Mouse (Mus musculus) midbrain, postnatal 0 days (tissue): ENCODE data around the gene Dazap2. TPM values are rescaled to one million over a fixed set of nuclear protein-coding genes. Genes with fewer than 3 reads are reported as not detected.

Source experiments
- ATAC-seq: fragments of 200-750 bp; cut with Nextera tagmentation; 2 replicates; pipeline ENCODE4 v1.8.0; 2017; ENCODE audit warnings: moderate number of reproducible peaks, mild to moderate bottlenecking, moderate TSS enrichment, moderate library complexity; ENCODE audit not compliant: low FRiP score
- DNase-seq: peaks from one replicate; pipeline ENCODE4 v3.0.0-alpha.2; 2015; ENCODE audit warnings: low spot score
- H3K27ac ChIP-seq: fragments of 300-500 bp; sonication (generic); 2 replicates; pipeline ENCODE4 v1.5.1; 2014; ENCODE audit warnings: low read depth, mild to moderate bottlenecking, low read length, mixed read lengths
- H3K27me3 ChIP-seq: fragments of 300-500 bp; sonication (generic); 2 replicates; pipeline ENCODE4 v1.6.1; 2014; ENCODE audit warnings: low read length, control low read depth, mixed read lengths; ENCODE audit not compliant: insufficient read depth
- H3K36me3 ChIP-seq: fragments of 300-500 bp; sonication (generic); 2 replicates; pipeline ENCODE4 v1.6.1; 2014; ENCODE audit warnings: low read length, control low read depth, mixed read lengths; ENCODE audit not compliant: insufficient read depth
- H3K4me1 ChIP-seq: fragments of 300-500 bp; sonication (generic); 2 replicates; pipeline ENCODE4 v1.6.1; 2014; ENCODE audit warnings: mild to moderate bottlenecking, control low read depth, antibody characterized with exemption, low read length, mixed read lengths; ENCODE audit not compliant: insufficient read depth
- H3K4me2 ChIP-seq: fragments of 300-500 bp; sonication (generic); 2 replicates; pipeline ENCODE4 v1.6.1; 2014; ENCODE audit warnings: low read depth, mild to moderate bottlenecking, low read length, mixed read lengths; ENCODE audit not compliant: poor library complexity, severe bottlenecking
- H3K4me3 ChIP-seq: fragments of 300-500 bp; sonication (generic); 2 replicates; pipeline ENCODE4 v1.5.1; 2014; ENCODE audit warnings: low read depth, mild to moderate bottlenecking, low read length, moderate library complexity
- H3K9ac ChIP-seq: fragments of 300-500 bp; sonication (generic); replicated peaks from 2 replicates; pipeline ENCODE4 v1.6.1; 2014; ENCODE audit warnings: mild to moderate bottlenecking, low read length, moderate library complexity, mixed read lengths; ENCODE audit not compliant: poor library complexity, severe bottlenecking
- H3K9me3 ChIP-seq: fragments of 300-500 bp; sonication (generic); 2 replicates; pipeline ENCODE4 v1.6.1; 2016; ENCODE audit warnings: low read length, control low read depth
- CTCF ChIP-seq: IDR thresholded peaks from 2 replicates; pipeline ENCODE4 v1.5.1; 2016; ENCODE audit warnings: antibody characterized with exemption, mild to moderate bottlenecking
- WGBS: fragments of 180-500 bp; shearing (Covaris S2); extraction: QIAGEN DNeasy Blood & Tissue Kit; methylation state at CpG from one replicate; pipeline ENCODE4 v1.1.7; 2014; 5-methylcytosine and 5-hydroxymethylcytosine counted together
- polyA plus RNA-seq: library from polyadenylated mRNA; unstranded; fragments of >200 nt; fragmentation: Nextera tagmentation; extraction: Ambion mirVana; gene quantifications from 2 replicates; pipeline ENCODE4 v1.2.1, GENCODE M21; 2015
- total RNA-seq: library from RNA; depleted of rRNA; stranded (reverse); fragments of >200 nt; gene quantifications from 2 replicates; pipeline ENCODE4 v1.2.3, GENCODE M21; 2014

Gene Dazap2
- total and polyA plus RNA-seq, 2 experiments from 2014 or later: 133 to 148 TPM

DNA sequence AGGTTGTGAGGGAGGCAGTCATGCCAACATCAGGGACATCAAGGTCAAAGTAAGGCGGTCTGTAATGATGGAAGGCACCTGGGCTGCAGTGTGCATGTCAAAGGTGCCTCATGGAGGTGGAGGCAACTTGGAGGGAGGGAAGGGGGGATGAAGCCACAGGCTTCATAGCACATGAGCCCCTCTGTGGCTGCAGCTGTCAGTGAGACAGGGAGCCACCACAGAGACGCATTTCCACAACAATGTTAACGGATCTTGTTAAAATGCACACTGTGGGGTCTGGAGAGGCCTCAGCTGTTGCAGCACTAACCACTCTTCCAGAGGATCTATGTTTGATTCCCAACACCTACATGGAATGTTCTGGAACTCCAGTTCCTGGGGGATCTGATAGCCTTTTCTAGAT is 15.0 kb downstream of the Dazap2 start:
- peaks cover 18% of the 10 kb centered on the region for H3K27me3 ChIP-seq
- no peak overlapping the region for H3K4me3 ChIP-seq
- WGBS: 53% methylated on average over 3 of the region's 3 CpGs
- ATAC-seq (no peak), DNase-seq (no peak)
- no peaks in the 10 kb centered on the region; the same call in 1 of the 2 replicates for H3K4me1 ChIP-seq
- H3K36me3 ChIP-seq: no peaks in the 10 kb centered on the region
- no peaks in the 10 kb centered on the region for H3K9me3 ChIP-seq
- H3K27ac ChIP-seq: no peak overlapping the region
- H3K4me2 ChIP-seq: no peak overlapping the region
- no peak overlapping the region for H3K9ac ChIP-seq
- TF ChIP-seq CTCF: no peak

- no peak overlapping the region for H3K9ac ChIP-seq
- no peaks in the 10 kb centered on the region for H3K36me3 ChIP-seq
- no peak overlapping the region for H3K27ac ChIP-seq
- no peak overlapping the region for H3K4me2 ChIP-seq
- no peaks in the 10 kb centered on the region for H3K9me3 ChIP-seq
- no peak for TF ChIP-seq CTCF
- WGBS: 86% methylated on average over 12 of the region's 12 CpGs
- peaks cover 33% of the 10 kb centered on the region for H3K27me3 ChIP-seq
- no peak overlapping the region for H3K4me3 ChIP-seq
- ATAC-seq (no peak), DNase-seq (no peak)
- no peaks in the 10 kb centered on the region; the same call in 1 of the 2 replicates for H3K4me1 ChIP-seq
Observed at GRCm38 (mm10) chr15:100631454-100632170, 16.5 kb downstream of the Dazap2 start.

DNA sequence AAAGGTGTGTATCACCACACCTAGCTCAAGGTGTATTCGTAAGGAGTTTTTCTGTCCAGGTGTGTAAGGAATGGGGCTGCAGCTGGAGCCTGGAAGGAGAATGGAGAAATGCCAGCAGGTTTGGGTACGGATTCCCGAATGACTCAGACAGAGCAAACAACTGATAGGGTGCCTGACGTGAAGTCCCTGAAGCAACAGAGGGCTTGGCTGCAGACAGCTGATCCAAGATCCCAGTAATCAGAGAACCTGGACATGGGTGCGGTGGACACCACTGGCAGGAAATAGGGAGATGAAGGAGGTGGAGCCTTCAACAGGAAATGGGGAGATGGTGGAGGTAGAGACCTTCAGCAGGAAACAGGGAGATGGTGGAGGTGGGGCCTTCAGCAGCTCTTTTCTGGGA is 17.2 kb downstream of the Dazap2 start:
- no peaks in the 10 kb centered on the region; the same call in 1 of the 2 replicates for H3K4me1 ChIP-seq
- DNase-seq (no peak), ATAC-seq (no peak)
- H3K9ac ChIP-seq: no peak overlapping the region
- H3K36me3 ChIP-seq: no peaks in the 10 kb centered on the region
- 93% methylated on average over 5 of the region's 5 CpGs for WGBS
- no peak for TF ChIP-seq CTCF
- no peak overlapping the region for H3K27ac ChIP-seq
- no peaks in the 10 kb centered on the region for H3K9me3 ChIP-seq
- no peak overlapping the region for H3K4me3 ChIP-seq
- H3K4me2 ChIP-seq: no peak overlapping the region
- peaks cover 37% of the 10 kb centered on the region for H3K27me3 ChIP-seq

- ATAC-seq (no peak), DNase-seq (no peak)
- H3K4me2 ChIP-seq: no peak overlapping the region
- no peak overlapping the region for H3K27ac ChIP-seq
- no peaks in the 10 kb centered on the region for H3K9me3 ChIP-seq
- H3K27me3 ChIP-seq: peaks cover 48% of the 10 kb centered on the region
- no peak overlapping the region for H3K9ac ChIP-seq
- 81% methylated on average over 10 of the region's 10 CpGs for WGBS
- no peak for TF ChIP-seq CTCF
- no peak overlapping the region for H3K4me3 ChIP-seq
- H3K4me1 ChIP-seq: no peaks in the 10 kb centered on the region
- no peaks in the 10 kb centered on the region for H3K36me3 ChIP-seq
Observed at GRCm38 (mm10) chr15:100633341-100633740, 18.2 kb downstream of the Dazap2 start.

- Histone ChIP-seq H3K4me1 (no peaks in the 10 kb centered on the region), H3K27me3 (peaks cover 52% of the 10 kb centered on the region), H3K36me3 (no peaks in the 10 kb centered on the region), H3K27ac (no peak overlapping the region), H3K9me3 (no peaks in the 10 kb centered on the region), H3K4me3 (no peak overlapping the region), H3K9ac (no peak overlapping the region), H3K4me2 (no peak overlapping the region)
- no peak for TF ChIP-seq CTCF
- ATAC-seq: no peak
- 11% methylated on average over 9 of the region's 9 CpGs for WGBS
- DNase-seq: no peak
Observed at GRCm38 (mm10) chr15:100635239-100635638, 20.1 kb downstream of the Dazap2 start.

DNA sequence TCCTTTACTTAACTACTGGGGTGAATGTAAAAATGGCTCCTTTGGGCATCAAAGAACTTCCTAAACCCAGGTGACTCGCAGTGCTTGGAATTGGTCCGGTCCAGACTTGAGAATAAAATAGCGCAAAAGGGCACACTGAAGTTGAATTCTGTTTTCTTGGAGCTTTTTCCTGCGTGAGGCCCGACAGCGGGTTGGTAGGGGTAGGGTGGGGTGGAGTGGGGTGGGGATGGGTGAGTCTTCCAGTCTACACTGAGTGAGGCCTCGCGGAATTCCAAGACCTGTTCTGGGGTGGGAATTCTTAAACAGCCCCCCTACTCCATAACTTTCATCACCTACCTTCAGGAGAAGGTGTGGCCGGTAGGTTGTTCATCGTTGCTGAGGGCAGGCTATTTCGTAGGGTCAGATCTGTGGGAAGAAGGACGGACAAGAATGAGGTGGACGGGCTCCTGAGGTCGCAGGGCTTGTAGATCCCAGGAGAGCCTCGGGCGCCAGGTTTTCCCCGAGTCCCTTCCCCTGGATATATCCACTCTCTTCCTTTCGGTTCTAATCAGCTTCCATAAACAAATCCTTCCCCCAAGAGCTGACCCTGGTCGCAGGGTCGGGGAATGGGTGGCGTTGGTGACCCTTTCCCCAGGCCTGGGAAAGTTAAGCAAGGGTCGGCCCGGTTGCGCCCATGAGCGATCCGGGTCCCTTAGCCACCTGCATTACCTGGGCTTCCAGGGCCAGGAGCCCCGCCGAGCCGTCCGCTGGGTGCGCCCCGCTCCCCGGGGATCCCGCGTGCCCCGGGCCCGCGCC is 20.9 kb downstream of the Dazap2 start:
- DNase-seq: no peak
- no peak overlapping the region for H3K9ac ChIP-seq
- no peak for TF ChIP-seq CTCF
- no peak overlapping the region for H3K27ac ChIP-seq
- H3K4me3 ChIP-seq: peak overlapping the region; percentile 39
- 4% methylated on average over 38 of the region's 38 CpGs for WGBS
- H3K27me3 ChIP-seq: peaks cover 52% of the 10 kb centered on the region
- H3K9me3 ChIP-seq: no peaks in the 10 kb centered on the region
- ATAC-seq: no peak
- peak overlapping the region; percentile 67 for H3K4me2 ChIP-seq
- no peaks in the 10 kb centered on the region for H3K4me1 ChIP-seq
- no peaks in the 10 kb centered on the region for H3K36me3 ChIP-seq
